Mouse (Mus musculus) limb, embryonic 14.5 days (tissue): ENCODE data around the gene Aqp1. TPM values are rescaled to one million over a fixed set of nuclear protein-coding genes. Genes with fewer than 3 reads are reported as not detected.

Experiments used
- ATAC-seq: fragments of 200-750 bp; cut with Nextera tagmentation; 2 replicates; pipeline ENCODE4 v1.8.0; 2017; ENCODE audit warnings: low read depth, moderate number of reproducible peaks, moderate TSS enrichment; ENCODE audit not compliant: low FRiP score
- DNase-seq: peaks from one replicate; pipeline ENCODE4 v3.0.0-alpha.2; 2015; ENCODE audit warnings: low spot score
- H3K27ac ChIP-seq: fragments of 300-500 bp; sonication (generic); replicated peaks from 2 replicates; pipeline ENCODE4 v1.5.1; 2014; ENCODE audit warnings: low read depth, mild to moderate bottlenecking, low read length, moderate library complexity, mixed read lengths
- H3K27me3 ChIP-seq: fragments of 300-500 bp; sonication (generic); 2 replicates; pipeline ENCODE4 v1.6.1; 2014; ENCODE audit warnings: low read length, mixed read lengths; ENCODE audit not compliant: control insufficient read depth, insufficient read depth
- H3K36me3 ChIP-seq: fragments of 300-500 bp; sonication (generic); 2 replicates; pipeline ENCODE4 v1.6.1; 2014; ENCODE audit warnings: mild to moderate bottlenecking, low read length, moderate library complexity, mixed read lengths; ENCODE audit not compliant: control insufficient read depth, insufficient read depth
- H3K4me1 ChIP-seq: fragments of 300-500 bp; sonication (generic); 2 replicates; pipeline ENCODE4 v1.6.1; 2014; ENCODE audit warnings: antibody characterized with exemption, low read length, mixed read lengths; ENCODE audit not compliant: control insufficient read depth, insufficient read depth
- H3K4me2 ChIP-seq: fragments of 300-500 bp; sonication (generic); replicated peaks from 2 replicates; pipeline ENCODE4 v1.6.1; 2014; ENCODE audit warnings: low read depth, mild to moderate bottlenecking, low read length, moderate library complexity; ENCODE audit not compliant: severe bottlenecking
- H3K4me3 ChIP-seq: fragments of 300-500 bp; sonication (generic); replicated peaks from 2 replicates; pipeline ENCODE4 v1.5.1; 2014; ENCODE audit warnings: low read length
- H3K9ac ChIP-seq: fragments of 300-500 bp; sonication (generic); 2 replicates; pipeline ENCODE4 v1.6.1; 2014; ENCODE audit warnings: mild to moderate bottlenecking, low read depth, low read length, moderate library complexity; ENCODE audit not compliant: severe bottlenecking
- H3K9me3 ChIP-seq: fragments of 300-500 bp; sonication (generic); 2 replicates; pipeline ENCODE4 v1.6.1; 2016; ENCODE audit warnings: low read length; ENCODE audit not compliant: control insufficient read depth
- POLR2A ChIP-seq: fragments of 200-500 bp; IDR thresholded peaks from 2 replicates; pipeline ENCODE4 v1.8.0; 2012; ENCODE audit warnings: inconsistent platforms, mild to moderate bottlenecking, moderate library complexity, borderline replicate concordance; ENCODE audit not compliant: insufficient read depth, insufficient read length; ENCODE audit errors: extremely low read depth
- WGBS: fragments of 180-500 bp; shearing (Covaris S2); extraction: QIAGEN DNeasy Blood & Tissue Kit; methylation state at CpG from one replicate; pipeline ENCODE4 v1.1.7; 2014; 5-methylcytosine and 5-hydroxymethylcytosine counted together
- microRNA-seq: library from miRNA; unstranded; fragments of <30 nt; microRNA quantifications from one replicate; pipeline ENCODE4, GENCODE M21; 2016
- polyA plus RNA-seq, 2 experiments: library from polyadenylated mRNA; depleted of rRNA in 1 of 2; stranded (reverse) in 1 of 2; unstranded in 1 of 2; fragments of >200 nt; fragmentation: Nextera tagmentation in 1 of 2; extraction: Ambion mirVana in 1 of 2; gene quantifications; 2 replicates each; pipeline versions ENCODE4 v1.2.1 to v1.2.3; 2012 to 2014

Aqp1 gene
- polyA plus RNA-seq, 2 experiments = 17.8 to 87.1 TPM

- Histone ChIP-seq H3K4me1 (peaks cover 6% of the 10 kb centered on the region), H3K27me3 (no peaks in the 10 kb centered on the region), H3K36me3 (no peaks in the 10 kb centered on the region), H3K9ac (no peak overlapping the region), H3K4me2 (no peak overlapping the region), H3K27ac (no peak overlapping the region), H3K9me3 (no peaks in the 10 kb centered on the region), H3K4me3 (no peak overlapping the region)
- TF ChIP-seq POLR2A = no peak
- peak; percentile 69 for DNase-seq
- ATAC-seq = peak; percentile 75
- WGBS = 31% methylated on average over 3 of the region's 3 CpGs
Observed at GRCm38 (mm10) chr6:55396176-55396575, 59.9 kb downstream of the Aqp1 start.

DNA sequence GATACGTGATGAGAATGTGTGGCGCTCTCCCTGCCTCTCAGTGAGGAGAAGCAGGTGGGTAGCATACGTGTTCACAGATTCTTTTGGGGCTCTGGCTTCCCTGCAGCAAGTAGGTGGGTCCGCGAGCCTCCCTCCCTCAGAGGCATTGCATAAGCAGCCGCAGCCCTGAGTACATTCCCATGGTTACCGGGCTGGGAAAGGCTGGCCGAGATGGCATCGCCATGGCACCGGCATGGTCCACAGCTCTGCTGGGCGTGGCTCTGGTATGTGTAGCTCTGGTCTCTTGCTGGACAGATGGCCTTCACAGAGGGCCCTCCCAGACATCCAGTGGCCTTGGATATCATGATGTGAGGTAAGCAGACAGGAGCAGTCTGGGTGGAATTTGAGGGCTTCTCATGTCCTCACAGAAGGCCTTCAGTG lies 60.4 kb downstream of the Aqp1 start:
- 70% methylated on average over 11 of the region's 11 CpGs for WGBS
- Histone ChIP-seq H3K36me3 (no peaks in the 10 kb centered on the region), H3K4me2 (no peak overlapping the region; the same call in 1 of the 2 replicates), H3K4me3 (no peak overlapping the region), H3K27me3 (no peaks in the 10 kb centered on the region), H3K9me3 (no peaks in the 10 kb centered on the region), H3K27ac (no peak overlapping the region), H3K4me1 (peaks cover 6% of the 10 kb centered on the region), H3K9ac (no peak overlapping the region)
- ATAC-seq (no peak), DNase-seq (no peak)
- no peak for TF ChIP-seq POLR2A

Small RNA genes within 50 kb of the gene (microRNA-seq; reads per million reads assigned to microRNA genes)
- gene Gm25458 = not detected

Other genes with a start within 250 kb of the Aqp1 start
- gene Crhr2, start 203.4 kb upstream of the Aqp1 start, polyA plus RNA-seq (2012; rRNA removed) = 0.49 and 0.50 TPM in 2 replicates
- 0.14 and 0.35 TPM in 2 replicates for gene Crhr2, start 203.4 kb upstream of the Aqp1 start, polyA plus RNA-seq (2014; fragmentation: Nextera tagmentation; extraction: Ambion mirVana)
- gene Inmt, start 161.4 kb upstream of the Aqp1 start, polyA plus RNA-seq (2012; rRNA removed) = 0.24 and 0.33 TPM in 2 replicates
- 0.25 and 0.52 TPM in 2 replicates for gene Inmt, start 161.4 kb upstream of the Aqp1 start, polyA plus RNA-seq (2014; fragmentation: Nextera tagmentation; extraction: Ambion mirVana)
- gene Mindy4, start 133.0 kb upstream of the Aqp1 start, polyA plus RNA-seq (2012; rRNA removed) = 14.9 and 17.9 TPM in 2 replicates
- 13.2 and 18.9 TPM in 2 replicates for gene Mindy4, start 133.0 kb upstream of the Aqp1 start, polyA plus RNA-seq (2014; fragmentation: Nextera tagmentation; extraction: Ambion mirVana)
- gene Ghrhr, start 39.9 kb downstream of the Aqp1 start, polyA plus RNA-seq (2012; rRNA removed) = not detected in 2 replicates
- gene Ghrhr, start 39.9 kb downstream of the Aqp1 start, polyA plus RNA-seq (2014; fragmentation: Nextera tagmentation; extraction: Ambion mirVana) = not detected in 2 replicates
- gene Adcyap1r1, start 115.5 kb downstream of the Aqp1 start, polyA plus RNA-seq (2012; rRNA removed) = 3.0 and 3.5 TPM in 2 replicates
- gene Adcyap1r1, start 115.5 kb downstream of the Aqp1 start, polyA plus RNA-seq (2014; fragmentation: Nextera tagmentation; extraction: Ambion mirVana) = 0.84 and 2.2 TPM in 2 replicates